Mouse (Mus musculus) liver, postnatal 0 days (tissue): ENCODE data around the gene Gper1.

Experiments used
- CTCF ChIP-seq: sonication (generic); IDR thresholded peaks from 2 replicates; pipeline ENCODE4 v1.5.1; 2016; ENCODE audit warnings: antibody characterized with exemption, low read depth
- EP300 ChIP-seq: IDR thresholded peaks from 2 replicates; pipeline ENCODE4 v1.6.1; 2016; ENCODE audit warnings: antibody characterized with exemption, low read depth, mild to moderate bottlenecking

- no peak for TF ChIP-seq CTCF
- no peak for TF ChIP-seq EP300
These were observed 27.0 kb downstream of the Gper1 start for GRCm38 (mm10) chr5:139449926-139450325.
